Mouse (Mus musculus) liver, embryonic 12.5 days (tissue): Measurements from ENCODE around the gene Jmjd7. TPM values are rescaled to one million over a fixed set of nuclear protein-coding genes. Genes with fewer than 3 reads are reported as not detected.

Experiments used
- ATAC-seq: fragments of 200-750 bp; cut with Nextera tagmentation; 2 replicates; pipeline ENCODE4 v1.8.0; 2017; ENCODE audit warnings: moderate number of reproducible peaks, mild to moderate bottlenecking, moderate library complexity
- H3K27ac ChIP-seq: fragments of 300-500 bp; sonication (generic); 2 replicates; pipeline ENCODE4 v1.5.1; 2016; ENCODE audit warnings: mild to moderate bottlenecking
- H3K27me3 ChIP-seq: fragments of 300-500 bp; sonication (generic); replicated peaks from 2 replicates; pipeline ENCODE4 v1.6.1; 2016; ENCODE audit warnings: mild to moderate bottlenecking, moderate library complexity
- H3K36me3 ChIP-seq: fragments of 300-500 bp; sonication (generic); 2 replicates; pipeline ENCODE4 v1.6.1; 2016; ENCODE audit warnings: mild to moderate bottlenecking, moderate library complexity
- H3K4me1 ChIP-seq: fragments of 300-500 bp; sonication (generic); 2 replicates; pipeline ENCODE4 v1.6.1; 2016
- H3K4me2 ChIP-seq: fragments of 300-500 bp; sonication (generic); 2 replicates; pipeline ENCODE4 v1.6.1; 2016; ENCODE audit warnings: mild to moderate bottlenecking, moderate library complexity
- H3K4me3 ChIP-seq: fragments of 300-500 bp; sonication (generic); 2 replicates; pipeline ENCODE4 v1.5.1; 2016; ENCODE audit warnings: mild to moderate bottlenecking, moderate library complexity
- H3K9ac ChIP-seq: fragments of 300-500 bp; sonication (generic); 2 replicates; pipeline ENCODE4 v1.6.1; 2016; ENCODE audit warnings: mild to moderate bottlenecking, moderate library complexity
- H3K9me3 ChIP-seq: fragments of 300-500 bp; sonication (generic); replicated peaks from 2 replicates; pipeline ENCODE4 v1.6.1; 2016; ENCODE audit warnings: mild to moderate bottlenecking, moderate library complexity
- WGBS: fragments of 180-500 bp; shearing (Covaris S2); methylation state at CpG from one replicate; pipeline ENCODE4 v1.1.7; 2016; ENCODE audit not compliant: insufficient replicate concordance; 5-methylcytosine and 5-hydroxymethylcytosine counted together
- polyA plus RNA-seq: library from polyadenylated mRNA; unstranded; fragments of >200 nt; fragmentation: Nextera tagmentation; extraction: Ambion mirVana; gene quantifications from 2 replicates; pipeline ENCODE4 v1.2.1, GENCODE M21; 2016

The Jmjd7 gene
- polyA plus RNA-seq, 1 experiment from 2014 or later = 9.7 TPM

DNA sequence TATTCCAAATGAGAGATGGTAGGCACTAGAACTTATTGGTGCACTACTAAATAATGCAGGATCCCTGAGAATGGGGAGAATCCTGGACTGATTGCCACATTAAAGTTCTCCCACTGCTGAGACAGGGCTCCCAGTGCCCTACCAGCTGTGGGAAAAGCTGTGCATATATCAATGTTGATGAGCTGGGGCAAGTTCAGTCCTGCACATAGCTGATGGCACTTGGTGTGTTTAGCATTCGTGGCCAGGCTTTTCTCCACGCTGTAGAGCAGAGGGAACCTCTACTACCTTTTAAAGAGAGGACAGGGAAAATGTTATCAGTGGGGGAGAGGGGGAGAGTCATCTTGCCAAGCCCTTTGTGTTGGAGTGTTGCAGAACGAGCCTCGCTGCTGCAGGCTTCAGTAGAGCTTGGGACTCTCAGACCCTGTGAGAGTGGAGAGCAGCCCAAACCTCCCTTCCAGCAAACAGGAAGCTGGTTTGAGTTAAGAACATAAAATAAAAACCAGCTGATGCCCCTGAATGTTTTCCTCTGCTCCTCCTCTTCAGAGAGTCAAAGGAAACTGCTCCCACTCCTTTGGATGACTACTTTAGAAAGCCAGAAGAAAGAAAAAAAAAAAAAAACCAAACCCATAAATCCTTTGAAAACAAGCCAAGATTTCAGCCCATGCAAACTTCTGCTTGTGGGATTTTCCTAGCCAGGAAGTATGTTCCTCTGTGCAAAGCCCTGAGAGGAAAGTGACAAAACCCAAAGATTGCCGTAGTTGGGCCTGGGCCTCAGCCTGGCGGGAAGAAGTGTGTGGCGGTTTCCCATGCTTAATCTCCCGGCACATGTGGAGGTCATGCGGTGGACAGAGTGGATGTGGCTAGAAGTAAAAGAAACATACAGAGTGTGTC lies 31.6 kb upstream of the Jmjd7 start:
- 57% methylated on average over 9 of the region's 9 CpGs for WGBS
- no peak for ATAC-seq

DNA sequence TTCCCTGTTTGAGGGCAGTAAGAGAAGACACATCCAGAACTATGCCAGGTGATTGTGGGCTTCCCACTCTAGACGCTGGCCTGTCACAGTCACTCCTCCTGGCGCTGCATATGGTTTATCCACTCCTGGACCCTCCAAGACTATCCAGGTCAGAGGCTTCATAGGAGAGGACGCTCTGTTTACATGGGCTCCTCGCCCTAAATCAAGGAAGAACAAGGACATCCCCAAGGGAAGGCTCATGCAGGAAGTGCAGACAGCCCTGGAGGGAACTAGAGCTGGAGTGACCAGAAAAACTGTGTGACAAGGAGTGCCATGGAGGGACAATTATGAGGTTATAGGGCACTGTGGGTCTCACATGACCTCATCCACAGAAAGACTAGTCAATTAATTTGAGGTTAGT lies 29.9 kb upstream of the Jmjd7 start:
- Histone ChIP-seq H3K27ac (no peak overlapping the region), H3K27me3 (no peaks in the 10 kb centered on the region), H3K4me2 (no peak overlapping the region), H3K9me3 (no peaks in the 10 kb centered on the region), H3K4me1 (peaks cover 12% of the 10 kb centered on the region), H3K9ac (no peak overlapping the region), H3K4me3 (no peak overlapping the region), H3K36me3 (no peaks in the 10 kb centered on the region)
- no peak for ATAC-seq
- 72% methylated on average over 4 of the region's 4 CpGs for WGBS

More for the DNA sequence above, 31.6 kb upstream of the Jmjd7 start:
- no peak overlapping the region for H3K4me3 ChIP-seq
- no peak overlapping the region for H3K9ac ChIP-seq
- H3K36me3 ChIP-seq = no peaks in the 10 kb centered on the region
- H3K4me2 ChIP-seq = no peak overlapping the region
- H3K27me3 ChIP-seq = no peaks in the 10 kb centered on the region
- peaks cover 4% of the 10 kb centered on the region for H3K4me1 ChIP-seq
- H3K9me3 ChIP-seq = no peaks in the 10 kb centered on the region
- H3K27ac ChIP-seq = peak overlapping the region; percentile 34; the same call in 1 of the 2 replicates

DNA sequence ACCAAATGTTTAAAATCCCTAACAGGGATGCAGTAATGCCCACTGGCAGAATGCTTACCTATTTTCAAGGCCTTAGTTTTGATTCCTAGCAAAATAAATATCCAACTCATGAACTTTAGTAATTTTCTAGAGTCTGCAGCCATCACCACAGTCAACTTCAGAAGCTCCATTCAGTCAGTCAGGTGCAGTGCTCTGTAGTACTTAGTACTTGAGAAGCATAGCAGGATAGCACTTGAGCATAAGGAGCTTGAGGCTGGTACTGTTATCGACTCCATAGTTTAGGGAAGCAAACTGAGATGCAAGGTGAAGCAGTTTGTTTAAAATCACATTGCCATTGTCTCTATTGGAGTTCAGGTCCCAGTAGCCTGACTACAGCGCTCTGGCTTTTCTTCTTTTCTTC lies 27.6 kb upstream of the Jmjd7 start:
- no peaks in the 10 kb centered on the region for H3K36me3 ChIP-seq
- no peak overlapping the region for H3K4me3 ChIP-seq
- ATAC-seq = no peak
- peaks cover 12% of the 10 kb centered on the region for H3K4me1 ChIP-seq
- H3K27ac ChIP-seq = no peak overlapping the region
- H3K9me3 ChIP-seq = no peaks in the 10 kb centered on the region
- 79% methylated on average over 2 of the region's 2 CpGs for WGBS
- no peak overlapping the region for H3K4me2 ChIP-seq
- no peaks in the 10 kb centered on the region for H3K27me3 ChIP-seq
- H3K9ac ChIP-seq = no peak overlapping the region

DNA sequence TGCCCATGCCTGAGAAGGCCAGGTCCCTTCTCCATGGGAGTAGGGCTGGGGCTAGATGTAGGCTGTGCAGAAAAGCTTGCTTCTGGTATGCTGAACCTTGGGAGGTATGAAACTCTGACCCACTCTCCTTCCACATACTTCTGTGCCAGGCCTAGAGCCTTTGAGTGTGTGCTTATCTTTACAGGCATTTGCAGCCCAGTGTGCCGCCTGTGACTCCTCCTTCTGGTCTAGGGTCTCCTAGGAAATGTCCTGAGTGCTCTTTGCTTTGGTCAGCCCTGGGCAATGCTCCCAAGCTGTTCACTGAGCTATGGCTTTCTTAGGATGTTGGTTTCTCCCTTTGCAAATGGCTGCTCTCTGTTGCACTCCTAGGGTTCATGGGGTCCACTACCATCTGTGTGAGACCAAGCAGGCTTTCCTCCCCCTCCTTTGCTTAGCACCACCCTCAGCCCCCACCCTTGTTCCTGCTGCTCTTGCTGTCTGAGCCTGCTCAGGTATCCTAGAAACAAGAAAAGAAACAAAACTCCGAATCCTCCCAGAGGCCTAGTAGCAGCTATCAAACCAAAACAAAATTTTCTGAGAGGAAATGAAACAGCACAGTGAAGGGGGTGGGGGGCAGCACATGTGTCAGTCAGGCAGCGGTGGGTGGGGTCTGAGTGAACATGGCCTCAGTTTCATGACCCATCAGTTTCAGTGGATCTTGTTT lies 26.2 kb upstream of the Jmjd7 start:
- no peaks in the 10 kb centered on the region for H3K27me3 ChIP-seq
- peak overlapping the region; percentile 5; the same call in 1 of the 2 replicates for H3K27ac ChIP-seq
- no peaks in the 10 kb centered on the region for H3K36me3 ChIP-seq
- H3K4me3 ChIP-seq = no peak overlapping the region
- H3K9ac ChIP-seq = no peak overlapping the region
- ATAC-seq = no peak
- WGBS = 47% methylated on average over 3 of the region's 3 CpGs
- peaks cover 10% of the 10 kb centered on the region for H3K4me1 ChIP-seq
- H3K9me3 ChIP-seq = no peaks in the 10 kb centered on the region
- no peak overlapping the region for H3K4me2 ChIP-seq

DNA sequence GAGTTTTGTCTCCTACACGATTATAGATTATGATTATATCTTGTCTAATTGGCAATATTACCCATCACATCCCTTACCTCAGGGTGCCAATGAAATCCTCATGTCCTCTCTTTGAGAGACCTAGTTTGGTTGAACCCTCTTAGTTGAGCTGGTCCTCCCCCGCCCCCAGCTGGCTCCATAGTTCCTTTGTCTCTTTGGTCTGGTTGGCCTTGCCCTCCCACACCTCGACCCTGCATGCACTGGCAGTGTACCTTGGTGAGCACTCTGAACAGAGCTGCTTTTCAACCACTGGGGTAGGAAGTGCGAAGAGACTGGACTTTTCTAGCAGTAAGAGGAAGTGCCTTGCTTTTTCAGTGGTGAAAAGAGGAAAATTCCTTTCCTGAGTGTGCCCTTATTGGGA lies 25.3 kb upstream of the Jmjd7 start:
- no peaks in the 10 kb centered on the region for H3K27me3 ChIP-seq
- 53% methylated on average over 4 of the region's 4 CpGs for WGBS
- no peak overlapping the region for H3K4me3 ChIP-seq
- peaks cover 10% of the 10 kb centered on the region for H3K4me1 ChIP-seq
- no peak overlapping the region for H3K9ac ChIP-seq
- H3K27ac ChIP-seq = no peak overlapping the region
- no peaks in the 10 kb centered on the region for H3K9me3 ChIP-seq
- no peaks in the 10 kb centered on the region for H3K36me3 ChIP-seq
- H3K4me2 ChIP-seq = no peak overlapping the region
- no peak for ATAC-seq

DNA sequence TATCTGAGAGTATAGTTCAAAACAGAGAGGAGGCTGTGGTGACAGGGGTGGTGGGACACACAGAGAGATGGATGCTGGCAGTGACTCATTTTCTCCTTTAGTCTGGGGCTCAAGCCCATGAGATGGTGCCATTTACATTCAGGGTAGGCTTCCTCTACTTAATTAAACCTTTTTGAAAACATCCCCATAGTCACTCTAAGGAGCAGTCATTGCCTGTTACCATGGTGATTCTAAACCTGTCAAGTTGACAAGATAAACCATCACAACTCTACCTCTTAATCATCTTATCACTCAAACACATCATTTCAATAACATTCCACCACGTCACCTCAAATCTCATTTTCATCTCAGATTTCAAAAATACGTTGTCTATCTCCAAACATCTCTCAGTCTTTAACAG lies 23.3 kb upstream of the Jmjd7 start:
- no peak overlapping the region for H3K4me3 ChIP-seq
- no peaks in the 10 kb centered on the region for H3K9me3 ChIP-seq
- H3K27me3 ChIP-seq = no peaks in the 10 kb centered on the region
- no peaks in the 10 kb centered on the region for H3K36me3 ChIP-seq
- no peak for ATAC-seq
- peaks cover 10% of the 10 kb centered on the region for H3K4me1 ChIP-seq
- H3K4me2 ChIP-seq = no peak overlapping the region
- H3K9ac ChIP-seq = no peak overlapping the region
- no peak overlapping the region for H3K27ac ChIP-seq
- WGBS = 68% methylated on average over 2 of the region's 2 CpGs

DNA sequence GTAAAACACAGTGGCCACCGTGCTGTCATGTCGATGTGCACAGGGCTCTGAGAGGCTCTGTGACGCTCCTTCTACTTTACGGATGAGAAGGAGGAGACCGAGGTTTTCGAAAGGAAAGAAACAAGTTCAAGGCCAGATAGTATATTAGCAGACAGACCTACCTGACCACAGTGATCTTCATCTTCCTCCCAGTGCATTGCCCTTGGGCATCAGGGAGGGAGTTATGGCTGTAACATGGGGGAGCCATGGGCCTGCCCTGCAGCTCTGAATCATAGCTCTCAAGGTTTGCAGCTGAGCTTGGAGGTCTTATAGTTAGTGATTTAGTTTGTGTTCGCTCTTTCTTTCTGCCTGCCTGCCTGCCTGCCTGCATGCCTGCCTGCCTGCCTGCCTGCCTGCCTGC lies 20.6 kb upstream of the Jmjd7 start:
- H3K27me3 ChIP-seq = no peaks in the 10 kb centered on the region

DNA sequence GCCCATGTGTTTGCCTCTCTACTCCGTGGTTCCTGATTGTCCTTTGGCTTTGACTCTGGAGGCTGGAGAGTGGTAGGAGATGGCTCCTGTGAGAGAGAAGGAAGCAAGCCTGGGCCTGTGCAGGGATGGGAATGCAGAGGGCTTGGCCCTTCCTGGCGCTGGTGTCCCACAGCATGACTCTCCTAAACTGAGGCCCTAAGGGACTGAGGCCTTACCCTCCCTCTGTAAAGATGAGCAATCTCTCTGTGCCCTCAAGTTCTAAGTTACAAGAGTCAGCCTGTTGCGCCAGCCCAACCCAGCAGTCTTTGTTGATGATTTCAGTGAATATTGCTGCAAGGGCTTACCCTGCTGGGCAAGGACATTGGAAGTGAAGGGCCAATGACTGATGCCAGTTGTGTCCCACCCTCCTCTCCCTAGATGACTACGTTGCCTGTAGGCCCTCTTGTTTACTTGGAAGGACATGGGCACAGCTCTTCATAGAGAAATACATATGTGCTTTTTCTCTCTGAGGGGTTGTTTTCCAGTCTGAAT lies 19.5 kb upstream of the Jmjd7 start:
- ATAC-seq = no peak
- WGBS = 76% methylated on average over 4 of the region's 4 CpGs
- Histone ChIP-seq H3K4me1 (peaks cover 4% of the 10 kb centered on the region), H3K9me3 (no peaks in the 10 kb centered on the region), H3K27me3 (no peaks in the 10 kb centered on the region), H3K9ac (no peak overlapping the region), H3K4me2 (no peak overlapping the region), H3K4me3 (no peak overlapping the region), H3K36me3 (no peaks in the 10 kb centered on the region), H3K27ac (no peak overlapping the region)

More for the DNA sequence above, 20.6 kb upstream of the Jmjd7 start:
- no peaks in the 10 kb centered on the region for H3K36me3 ChIP-seq
- H3K4me1 ChIP-seq = no peaks in the 10 kb centered on the region
- no peak for ATAC-seq
- no peaks in the 10 kb centered on the region for H3K9me3 ChIP-seq
- no peak overlapping the region for H3K4me2 ChIP-seq
- H3K9ac ChIP-seq = no peak overlapping the region
- WGBS = 86% methylated on average over 7 of the region's 7 CpGs
- no peak overlapping the region for H3K27ac ChIP-seq
- no peak overlapping the region for H3K4me3 ChIP-seq

DNA sequence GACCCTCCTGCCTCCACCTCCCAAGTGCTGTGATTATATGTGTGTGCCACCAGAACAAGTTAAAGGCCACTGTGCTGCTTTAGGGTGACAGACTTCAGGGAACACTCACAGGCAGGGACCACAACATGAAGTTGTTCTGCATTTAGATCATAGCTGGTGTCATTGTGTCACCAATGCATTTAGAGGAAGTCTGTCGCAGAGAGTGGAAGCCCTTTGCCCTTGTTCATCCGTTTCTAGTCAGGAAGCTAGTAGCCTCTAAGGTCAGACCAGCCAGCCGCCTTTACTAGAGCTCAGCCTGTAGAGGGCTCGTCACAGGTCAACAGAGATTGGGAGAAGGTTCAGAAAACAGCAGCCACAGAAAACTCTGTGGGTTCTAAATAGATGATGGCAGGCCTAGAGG lies 18.6 kb upstream of the Jmjd7 start:
- Histone ChIP-seq H3K27me3 (no peaks in the 10 kb centered on the region), H3K9me3 (no peaks in the 10 kb centered on the region), H3K36me3 (no peaks in the 10 kb centered on the region), H3K4me3 (no peak overlapping the region), H3K4me1 (peaks cover 11% of the 10 kb centered on the region), H3K27ac (no peak overlapping the region), H3K9ac (no peak overlapping the region), H3K4me2 (no peak overlapping the region)
- 0 out of 2 replicates have a peak, but pooled peaks have one; percentile 24 for ATAC-seq
- 24% methylated on average over 4 of the region's 4 CpGs for WGBS

DNA sequence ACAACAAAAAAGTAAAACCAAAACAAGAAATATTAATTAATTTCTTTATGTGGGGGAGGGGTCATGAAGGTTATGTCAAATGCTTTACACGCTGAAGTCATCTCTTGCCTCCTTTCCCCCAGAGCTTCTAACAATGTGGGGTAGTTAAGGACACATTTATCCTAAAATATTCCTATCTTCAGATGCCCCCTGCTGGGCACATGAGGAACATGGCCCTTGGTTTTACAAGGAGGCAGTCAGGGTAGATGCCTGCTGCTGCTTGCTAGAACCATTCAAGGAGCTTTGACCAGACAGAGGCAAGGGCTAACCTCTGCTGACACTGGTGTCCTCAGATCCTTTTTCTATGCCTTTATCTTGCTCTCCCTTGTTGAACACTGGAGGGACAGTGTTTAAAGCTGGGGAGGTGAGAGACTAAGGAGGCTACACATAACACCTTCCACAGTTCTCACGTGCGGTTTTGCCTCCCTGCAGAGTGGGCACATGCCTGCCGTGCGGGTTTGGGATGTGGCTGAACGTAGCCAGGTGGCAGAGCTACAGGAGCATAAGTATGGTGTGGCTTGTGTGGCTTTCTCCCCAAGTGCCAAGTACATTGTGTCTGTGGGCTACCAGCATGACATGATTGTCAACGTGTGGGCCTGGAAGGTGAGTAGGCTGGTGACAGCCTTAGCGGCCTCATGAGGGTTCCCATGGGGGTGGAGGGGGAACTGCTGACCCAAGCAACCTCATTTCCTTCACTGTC lies 15.7 kb upstream of the Jmjd7 start:
- H3K4me3 ChIP-seq = no peak overlapping the region
- no peak for ATAC-seq
- peaks cover 38% of the 10 kb centered on the region for H3K4me1 ChIP-seq
- no peaks in the 10 kb centered on the region for H3K9me3 ChIP-seq
- 66% methylated on average over 8 of the region's 8 CpGs for WGBS
- no peaks in the 10 kb centered on the region for H3K27me3 ChIP-seq
- H3K4me2 ChIP-seq = no peak overlapping the region
- no peak overlapping the region for H3K27ac ChIP-seq
- H3K36me3 ChIP-seq = no peaks in the 10 kb centered on the region
- H3K9ac ChIP-seq = no peak overlapping the region

DNA sequence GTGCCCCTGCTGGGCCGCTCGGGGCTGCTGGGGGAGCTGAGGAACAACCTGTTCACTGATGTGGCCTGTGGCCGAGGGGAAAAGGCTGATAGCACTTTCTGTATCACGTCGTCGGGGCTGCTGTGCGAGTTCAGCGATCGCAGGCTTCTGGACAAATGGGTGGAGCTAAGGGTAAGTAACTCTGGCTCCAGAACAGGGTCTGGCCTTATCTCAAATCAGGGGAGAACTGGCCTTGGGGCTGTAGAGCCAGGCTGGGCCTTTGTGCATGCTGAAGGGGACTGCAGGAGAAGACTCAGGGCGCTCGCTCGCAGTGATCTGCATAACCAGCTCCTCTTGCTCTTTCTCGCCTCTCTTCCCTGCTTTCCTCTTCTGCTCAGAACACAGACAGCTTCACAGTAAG lies 14.4 kb upstream of the Jmjd7 start:
- Histone ChIP-seq H3K4me1 (peaks cover 46% of the 10 kb centered on the region), H3K9me3 (no peaks in the 10 kb centered on the region), H3K27me3 (no peaks in the 10 kb centered on the region), H3K9ac (no peak overlapping the region), H3K36me3 (peaks cover 6% of the 10 kb centered on the region; the same call in 1 of the 2 replicates), H3K4me3 (no peak overlapping the region), H3K4me2 (peak overlapping the region; percentile 9), H3K27ac (no peak overlapping the region)
- no peak for ATAC-seq
- 55% methylated on average over 13 of the region's 13 CpGs for WGBS
